Mouse (Mus musculus): ENCODE results near the gene Pef1.

DNA sequence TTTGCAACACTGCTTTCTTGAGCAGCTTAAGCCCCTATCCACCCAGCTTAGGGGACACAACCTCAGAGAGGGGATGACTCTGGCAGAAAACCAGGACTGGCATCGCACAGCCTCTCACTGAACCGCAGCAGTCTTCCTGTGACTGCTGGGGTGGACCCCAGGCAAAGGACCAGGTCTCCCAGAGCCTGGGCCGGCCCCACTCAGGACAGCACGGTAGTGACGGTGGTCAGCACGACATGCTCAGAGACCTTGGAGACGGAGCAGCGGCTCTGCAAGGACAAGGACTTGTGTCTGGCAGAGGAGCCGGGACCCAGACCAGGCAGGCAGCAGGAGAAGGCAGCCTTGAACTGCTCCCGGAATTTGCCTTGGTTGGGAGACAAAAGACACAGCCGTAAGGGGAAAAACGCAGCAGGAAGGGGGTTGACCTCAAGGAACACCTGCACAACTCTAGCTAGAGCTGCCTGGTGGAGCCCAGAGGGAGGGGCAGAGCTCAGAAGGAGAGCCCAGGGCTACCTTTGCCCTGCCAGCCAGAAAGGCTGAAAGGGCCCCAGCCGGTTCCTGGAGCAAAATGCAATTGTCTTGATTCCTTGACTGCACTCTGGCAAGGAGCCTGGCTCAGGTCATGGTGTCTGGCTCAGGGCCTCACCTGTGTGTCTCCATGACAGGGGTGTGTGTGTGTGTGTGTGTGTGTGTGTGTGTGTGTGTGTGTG is 28.4 kb downstream of the Pef1 start:
- TF ChIP-seq CTCF (IDR thresholded peaks at IDR 0.05; ENCODE audit: low read depth) (no peak), EP300 (IDR thresholded peaks at IDR 0.05; ENCODE audit: low read depth) (no peak)
